Mouse (Mus musculus) adrenal gland, postnatal 25 days (tissue): ENCODE results near the gene Gm8279. TPM values are rescaled to one million over a fixed set of nuclear protein-coding genes. Genes with fewer than 3 reads are reported as not detected.
"Not testable (repeated sequence)": the region's sequence is repeated elsewhere in the genome, so short reads cannot be mapped to it uniquely, and the experiment has no call there.

Experiments used
- DNase-seq: peaks from one replicate; pipeline ENCODE4 v3.0.0; 2021; ENCODE audit warnings: mixed read lengths
- long read RNA-seq: library from polyadenylated mRNA; stranded (forward); transcript quantifications from one replicate; pipeline ENCODE4 v2.0.0, GENCODE M21; 2021
- total RNA-seq: library from RNA; stranded (reverse); gene quantifications from 2 replicates; pipeline ENCODE4 v1.2.3, GENCODE M21; 2021

Gm8279 gene
- not detected in 2 replicates for total RNA-seq
- long read RNA-seq: 0 reads

DNA sequence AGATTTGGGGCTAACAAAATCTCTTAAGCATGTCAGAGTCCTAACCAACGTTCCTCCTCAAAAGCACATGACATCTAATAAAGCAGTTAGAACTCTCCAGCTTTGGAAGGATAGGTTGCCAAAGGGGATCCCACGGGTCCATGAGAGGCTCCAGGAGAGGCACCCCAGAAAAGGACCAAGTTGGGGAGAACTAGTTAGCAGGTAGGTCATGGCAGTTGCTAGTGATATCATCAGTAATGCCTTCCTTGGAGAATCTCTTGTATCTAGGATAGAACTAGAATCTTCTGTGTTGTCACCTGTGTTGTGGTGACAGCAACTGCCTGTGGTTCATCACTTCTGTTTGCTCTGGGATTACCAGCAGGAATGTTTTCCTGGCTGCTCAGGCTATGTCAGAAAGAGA is at the start of gene Gm8279:
Gm8279 (plus strand) TSS at position 301 of the 400 bp plus-strand sequence.
- DNase-seq: not testable (repeated sequence)

DNA sequence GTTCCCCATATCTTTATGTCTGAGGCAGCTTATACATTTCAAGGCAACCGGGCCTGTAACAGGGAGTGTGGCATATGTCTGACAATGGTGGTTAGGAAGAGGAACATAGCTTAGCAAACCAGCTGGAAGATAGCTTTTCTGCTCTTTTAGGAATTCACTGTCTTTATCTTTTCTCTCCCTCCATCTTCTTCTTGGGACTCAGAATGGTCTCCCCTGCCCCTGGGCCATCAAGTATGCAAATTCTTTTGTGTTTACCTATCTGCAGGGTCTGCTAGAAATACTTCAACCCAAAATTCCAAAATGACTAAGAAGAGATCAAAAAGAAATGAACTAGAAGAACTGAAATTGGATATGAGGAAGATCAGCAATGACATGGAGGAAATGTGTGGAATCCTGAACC is 32.9 kb downstream of the Gm8279 start, which contains the start of gene Gm3317:
Gm3317 (plus strand) TSS at position 301 of the 400 bp plus-strand sequence.
- not testable (repeated sequence) for DNase-seq

DNA sequence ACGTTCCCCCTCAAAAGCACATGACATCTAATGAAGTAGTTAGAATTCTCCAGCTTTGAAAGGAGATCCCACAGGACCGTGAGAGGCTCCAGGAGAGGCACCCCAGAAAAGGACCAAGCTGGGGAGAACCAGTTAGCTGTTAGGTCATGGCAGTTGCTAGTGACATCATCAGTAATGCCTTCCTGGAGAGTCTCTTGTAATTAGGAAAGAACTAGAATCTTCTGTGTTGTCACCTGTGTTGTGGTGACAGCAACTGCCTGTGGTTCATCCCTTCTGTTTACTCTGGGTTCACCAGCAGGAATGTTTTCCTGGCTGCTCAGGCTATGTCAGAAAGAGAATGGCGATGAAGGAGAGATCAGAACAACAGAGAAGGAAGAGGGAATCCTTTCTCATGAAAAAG is 54.2 kb downstream of the Gm8279 start, which contains the start of gene Gm8271:
Gm8271 (plus strand) TSS at position 301 of the 400 bp plus-strand sequence.
- DNase-seq: not testable (repeated sequence)

Other genes starting within 250 kb of the Gm8279 start
- not detected in 2 replicates for gene Gm3278, start 239.1 kb upstream of the Gm8279 start, total RNA-seq
- not detected in 2 replicates for gene Gm8297, start 147.6 kb upstream of the Gm8279 start, total RNA-seq
- not detected in 2 replicates for gene Gm3298, start 115.6 kb upstream of the Gm8279 start, total RNA-seq
- not detected in 2 replicates for gene 4930555G01Rik, start 80.9 kb upstream of the Gm8279 start, total RNA-seq
- gene Gm8281, start 60.5 kb upstream of the Gm8279 start, total RNA-seq: not detected in 2 replicates
- not detected in 2 replicates for gene Gm3317, start 33.0 kb downstream of the Gm8279 start, total RNA-seq
- not detected in 2 replicates for gene Gm8271, start 54.3 kb downstream of the Gm8279 start, total RNA-seq
- gene Gm3526, start 129.1 kb downstream of the Gm8279 start, total RNA-seq: not detected in 2 replicates
- gene Gm3542, start 203.4 kb downstream of the Gm8279 start, total RNA-seq: not detected in 2 replicates